Mouse (Mus musculus): ENCODE data around the gene Fli1. TPM values are rescaled to one million over a fixed set of nuclear protein-coding genes. Genes with fewer than 3 reads are reported as not detected.

Fli1 gene
- total and polyA plus RNA-seq, 2 experiments from 2014 or later = 19.0 to 29.5 TPM

GRCm38 (mm10) chr9:32491484-32491883, 51.2 kb downstream of the Fli1 start:
- 85% methylated on average over 2 of the region's 2 CpGs for WGBS
- Histone ChIP-seq H3K27ac (ENCODE audit: low read depth) (no peak overlapping the region), H3K9me3 (replicated peaks; ENCODE audit: control insufficient read depth, low read length) (no peaks in the 10 kb centered on the region), H3K9ac (replicated peaks; ENCODE audit: low read depth, low read length) (no peak overlapping the region), H3K4me2 (ENCODE audit: low read depth, low read length) (no peak overlapping the region), H3K4me3 (ENCODE audit: low read depth, low read length) (no peak overlapping the region), H3K27me3 (ENCODE audit: control insufficient read depth, insufficient read depth, low read length) (no peaks in the 10 kb centered on the region), H3K36me3 (replicated peaks; ENCODE audit: control insufficient read depth, insufficient read depth, low read length) (no peaks in the 10 kb centered on the region), H3K4me1 (ENCODE audit: control insufficient read depth, insufficient read depth) (no peaks in the 10 kb centered on the region)
- no peak for TF ChIP-seq CTCF (IDR thresholded peaks at IDR 0.05; ENCODE audit: low read depth)
- TF ChIP-seq EP300 (IDR thresholded peaks at IDR 0.05; ENCODE audit: low read depth) = no peak
- no peak for DNase-seq (ENCODE audit: low spot score)
- no peak for ATAC-seq (ENCODE audit: insufficient read depth, low read depth)

GRCm38 (mm10) chr9:32489794-32490358, 52.8 kb downstream of the Fli1 start:
- no peak overlapping the region for H3K9ac ChIP-seq (replicated peaks; ENCODE audit: low read depth, low read length)
- TF ChIP-seq CTCF (IDR thresholded peaks at IDR 0.05; ENCODE audit: low read depth) (no peak), EP300 (IDR thresholded peaks at IDR 0.05; ENCODE audit: low read depth) (no peak)
- ATAC-seq (ENCODE audit: insufficient read depth, low read depth) (no peak), DNase-seq (ENCODE audit: low spot score) (no peak)
- no peaks in the 10 kb centered on the region for H3K36me3 ChIP-seq (replicated peaks; ENCODE audit: control insufficient read depth, insufficient read depth, low read length)
- H3K27me3 ChIP-seq (ENCODE audit: control insufficient read depth, insufficient read depth, low read length) = no peaks in the 10 kb centered on the region
- H3K4me2 ChIP-seq (ENCODE audit: low read depth, low read length) = no peak overlapping the region
- no peaks in the 10 kb centered on the region for H3K9me3 ChIP-seq (replicated peaks; ENCODE audit: control insufficient read depth, low read length)
- WGBS = 80% methylated on average over 4 of the region's 4 CpGs
- H3K27ac ChIP-seq (ENCODE audit: low read depth) = no peak overlapping the region
- no peaks in the 10 kb centered on the region for H3K4me1 ChIP-seq (ENCODE audit: control insufficient read depth, insufficient read depth)
- H3K4me3 ChIP-seq (ENCODE audit: low read depth, low read length) = no peak overlapping the region

GRCm38 (mm10) chr9:32489315-32489714, 53.3 kb downstream of the Fli1 start:
- WGBS = 63% methylated on average over 4 of the region's 4 CpGs
- no peak overlapping the region for H3K4me3 ChIP-seq (ENCODE audit: low read depth, low read length)

GRCm38 (mm10) chr9:32488627-32489026, 54.0 kb downstream of the Fli1 start:
- Histone ChIP-seq H3K4me2 (ENCODE audit: low read depth, low read length) (no peak overlapping the region), H3K27ac (ENCODE audit: low read depth) (no peak overlapping the region), H3K4me1 (ENCODE audit: control insufficient read depth, insufficient read depth) (no peaks in the 10 kb centered on the region), H3K36me3 (replicated peaks; ENCODE audit: control insufficient read depth, insufficient read depth, low read length) (no peaks in the 10 kb centered on the region), H3K4me3 (ENCODE audit: low read depth, low read length) (no peak overlapping the region), H3K27me3 (ENCODE audit: control insufficient read depth, insufficient read depth, low read length) (no peaks in the 10 kb centered on the region), H3K9ac (replicated peaks; ENCODE audit: low read depth, low read length) (no peak overlapping the region), H3K9me3 (replicated peaks; ENCODE audit: control insufficient read depth, low read length) (no peaks in the 10 kb centered on the region)
- ATAC-seq (ENCODE audit: insufficient read depth, low read depth) (no peak), DNase-seq (ENCODE audit: low spot score) (no peak)
- TF ChIP-seq EP300 (IDR thresholded peaks at IDR 0.05; ENCODE audit: low read depth) (no peak), CTCF (IDR thresholded peaks at IDR 0.05; ENCODE audit: low read depth) (no peak)

More at GRCm38 (mm10) chr9:32489315-32489714, 53.3 kb downstream of the Fli1 start:
- Histone ChIP-seq H3K9me3 (replicated peaks; ENCODE audit: control insufficient read depth, low read length) (no peaks in the 10 kb centered on the region), H3K27me3 (ENCODE audit: control insufficient read depth, insufficient read depth, low read length) (no peaks in the 10 kb centered on the region), H3K4me1 (ENCODE audit: control insufficient read depth, insufficient read depth) (no peaks in the 10 kb centered on the region), H3K4me2 (ENCODE audit: low read depth, low read length) (no peak overlapping the region), H3K9ac (replicated peaks; ENCODE audit: low read depth, low read length) (no peak overlapping the region), H3K27ac (ENCODE audit: low read depth) (no peak overlapping the region), H3K36me3 (replicated peaks; ENCODE audit: control insufficient read depth, insufficient read depth, low read length) (no peaks in the 10 kb centered on the region)
- ATAC-seq (ENCODE audit: insufficient read depth, low read depth) = no peak
- DNase-seq (ENCODE audit: low spot score) = no peak
- no peak for TF ChIP-seq EP300 (IDR thresholded peaks at IDR 0.05; ENCODE audit: low read depth)
- no peak for TF ChIP-seq CTCF (IDR thresholded peaks at IDR 0.05; ENCODE audit: low read depth)

GRCm38 (mm10) chr9:32487823-32488222, 54.8 kb downstream of the Fli1 start:
- no peak for TF ChIP-seq CTCF (IDR thresholded peaks at IDR 0.05; ENCODE audit: low read depth)
- no peak for TF ChIP-seq EP300 (IDR thresholded peaks at IDR 0.05; ENCODE audit: low read depth)
- H3K27me3 ChIP-seq (ENCODE audit: control insufficient read depth, insufficient read depth, low read length) = no peaks in the 10 kb centered on the region
- no peaks in the 10 kb centered on the region for H3K9me3 ChIP-seq (replicated peaks; ENCODE audit: control insufficient read depth, low read length)
- no peak overlapping the region for H3K4me3 ChIP-seq (ENCODE audit: low read depth, low read length)
- no peak overlapping the region for H3K27ac ChIP-seq (ENCODE audit: low read depth)
- DNase-seq (ENCODE audit: low spot score) (no peak), ATAC-seq (ENCODE audit: insufficient read depth, low read depth) (no peak)
- no peaks in the 10 kb centered on the region for H3K36me3 ChIP-seq (replicated peaks; ENCODE audit: control insufficient read depth, insufficient read depth, low read length)
- no peak overlapping the region for H3K9ac ChIP-seq (replicated peaks; ENCODE audit: low read depth, low read length)
- no peak overlapping the region; the same call in 1 of the 2 replicates for H3K4me2 ChIP-seq (ENCODE audit: low read depth, low read length)
- H3K4me1 ChIP-seq (ENCODE audit: control insufficient read depth, insufficient read depth) = no peaks in the 10 kb centered on the region
- 90% methylated on average over 5 of the region's 5 CpGs for WGBS

- Histone ChIP-seq H3K9ac (replicated peaks; ENCODE audit: low read depth, low read length) (no peak overlapping the region), H3K9me3 (replicated peaks; ENCODE audit: control insufficient read depth, low read length) (no peaks in the 10 kb centered on the region), H3K27me3 (ENCODE audit: control insufficient read depth, insufficient read depth, low read length) (no peaks in the 10 kb centered on the region), H3K4me3 (ENCODE audit: low read depth, low read length) (no peak overlapping the region), H3K36me3 (replicated peaks; ENCODE audit: control insufficient read depth, insufficient read depth, low read length) (no peaks in the 10 kb centered on the region), H3K4me2 (ENCODE audit: low read depth, low read length) (no peak overlapping the region; the same call in 1 of the 2 replicates), H3K27ac (ENCODE audit: low read depth) (no peak overlapping the region), H3K4me1 (ENCODE audit: control insufficient read depth, insufficient read depth) (no peaks in the 10 kb centered on the region)
- DNase-seq (ENCODE audit: low spot score) (no peak), ATAC-seq (ENCODE audit: insufficient read depth, low read depth) (no peak)
- 78% methylated on average over 4 of the region's 4 CpGs for WGBS
- no peak for TF ChIP-seq CTCF (IDR thresholded peaks at IDR 0.05; ENCODE audit: low read depth)
- TF ChIP-seq EP300 (IDR thresholded peaks at IDR 0.05; ENCODE audit: low read depth) = no peak
These were observed 55.3 kb downstream of the Fli1 start for GRCm38 (mm10) chr9:32487401-32487800.
